Mouse (Mus musculus) adrenal gland, adult 8-10 months (tissue): Measurements from ENCODE around the gene Hfe2. TPM values are rescaled to one million over a fixed set of nuclear protein-coding genes. Genes with fewer than 3 reads are reported as not detected.

ENCODE experiments used
- DNase-seq: peaks from one replicate; pipeline ENCODE4 v3.0.0; 2022
- total RNA-seq, 4 experiments: library from RNA; stranded (reverse); gene quantifications; 2 replicates each; pipeline ENCODE4 v1.2.4; 2022

The Hfe2 gene
- total RNA-seq, 4 experiments from 2014 or later = 0.27 TPM; not detected in 3

DNA sequence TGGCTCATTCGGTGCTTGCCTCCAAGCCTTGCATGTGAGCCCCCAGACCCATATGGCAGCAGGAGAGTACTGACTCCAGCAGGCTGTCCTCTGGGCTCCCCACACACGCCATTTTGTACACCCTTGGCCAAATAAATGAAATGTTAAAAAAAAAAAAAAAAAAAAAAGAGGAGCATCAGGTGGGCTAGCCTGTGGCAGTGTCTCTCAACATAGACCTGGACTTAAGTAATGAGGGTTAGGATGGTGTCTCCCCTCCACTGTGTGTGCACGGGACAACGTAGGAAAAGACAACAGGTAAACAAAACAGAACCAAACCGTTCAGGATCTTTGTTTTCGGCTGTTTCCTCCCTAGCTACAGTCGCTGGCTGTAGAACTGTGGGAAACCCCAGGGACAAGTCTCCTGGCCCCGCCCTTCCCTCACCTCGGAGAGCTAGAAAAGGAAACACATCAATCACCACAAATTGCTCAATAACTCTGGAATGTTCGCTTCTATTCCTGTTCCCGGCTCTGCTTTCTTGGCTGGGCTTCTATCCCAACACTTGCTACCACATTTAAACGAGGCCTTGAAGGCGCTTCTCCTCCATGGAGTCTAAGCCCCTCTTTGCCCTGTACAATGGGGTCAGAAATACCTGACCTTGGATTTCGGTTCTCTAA, 51.2 kb downstream of the Hfe2 start:
- DNase-seq = peak; percentile 88

DNA sequence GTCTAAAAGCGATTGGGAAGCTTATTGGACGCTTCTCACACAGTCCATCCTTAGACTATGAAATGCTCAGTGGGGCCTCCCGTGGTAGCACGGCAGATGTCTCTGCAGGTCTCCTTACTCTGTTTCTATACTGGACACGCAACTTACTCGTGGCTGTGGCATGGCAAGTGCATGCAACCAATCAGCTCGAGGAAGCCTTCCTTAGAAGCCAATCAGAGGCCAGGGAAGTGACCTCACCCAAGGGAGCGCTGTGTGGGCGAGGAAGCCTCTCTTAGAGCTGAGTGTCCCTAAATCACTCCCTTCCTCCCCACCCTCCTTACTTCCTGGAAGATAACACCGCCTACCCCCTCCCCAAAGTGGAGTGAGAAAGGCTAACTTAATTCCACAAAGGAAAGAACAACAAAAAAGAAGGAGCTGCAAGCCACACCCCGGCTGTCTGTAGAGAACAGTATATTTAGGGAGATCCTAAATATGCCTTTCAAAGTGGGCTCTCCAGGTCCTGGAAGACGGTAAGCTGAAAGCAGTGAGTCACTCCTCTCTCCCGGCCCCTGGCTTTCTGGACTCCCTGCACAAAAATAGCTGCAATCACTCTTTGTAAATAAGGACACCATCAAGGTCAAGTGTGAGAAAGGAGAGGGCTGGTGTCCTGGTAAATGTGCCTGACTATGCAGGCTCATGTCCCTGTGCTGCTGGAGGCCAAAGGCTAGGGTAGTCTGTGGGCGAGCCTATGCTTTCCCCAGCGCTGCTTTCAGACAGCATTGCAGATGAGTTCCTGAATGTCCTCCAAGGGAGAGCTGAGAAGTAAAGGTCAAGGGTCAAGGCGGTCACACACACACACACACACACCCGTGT, 51.9 kb downstream of the Hfe2 start, which contains the start of gene Gm16253:
Gm16253 (plus strand) TSS at position 295 of the 852 bp plus-strand sequence.
- DNase-seq = peak; percentile 92

DNA sequence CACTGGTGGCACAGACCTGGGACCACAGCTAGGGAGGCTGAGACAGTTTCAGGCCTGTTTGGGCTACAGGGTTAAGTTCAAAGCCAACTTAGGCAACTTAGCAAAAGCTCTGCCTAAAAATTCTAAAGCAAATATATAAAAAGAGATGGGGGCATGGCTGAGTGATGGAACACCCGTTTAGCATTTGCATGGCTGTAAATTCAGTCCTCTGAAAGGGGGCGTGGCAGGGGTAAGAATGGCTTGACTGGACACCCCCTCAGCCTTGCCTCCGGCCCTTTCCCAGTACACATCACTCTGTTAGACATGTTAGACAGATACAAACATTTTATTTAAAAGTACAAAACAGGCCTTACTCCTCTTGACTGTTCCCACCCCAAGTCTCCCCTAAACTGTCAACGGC, 52.6 kb downstream of the Hfe2 start:
- no peak for DNase-seq

Other genes starting within 250 kb of the Hfe2 start
- 1 to 10 TPM; 2.2 to 4.3 (median 3.3) TPM for gene Fcgr1, start 231.2 kb upstream of the Hfe2 start, total RNA-seq
- gene BC107364, start 72.9 kb upstream of the Hfe2 start, total RNA-seq = not detected
- gene Txnip, start 32.8 kb downstream of the Hfe2 start, total RNA-seq = 100 to 1,000 TPM; 374 to 825 (median 652) TPM
- gene Gm16253, start 51.8 kb downstream of the Hfe2 start, total RNA-seq = not detected
- 10 to 100 TPM; 35.7 to 54.5 (median 40.0) TPM for gene Polr3gl, start 69.0 kb downstream of the Hfe2 start, total RNA-seq
- 1 to 10 TPM; 1.1 to 2.3 (median 1.7) TPM for gene Ankrd34a, start 71.5 kb downstream of the Hfe2 start, total RNA-seq
- gene Lix1l, start 76.0 kb downstream of the Hfe2 start, total RNA-seq = 10 to 100 TPM; 47.8 to 57.8 (median 54.5) TPM
- 100 to 1,000 TPM in 1 of 4 experiments, 10 to 100 TPM in 3; 54.6 to 101 (median 71.7) TPM for gene Rbm8a, start 104.8 kb downstream of the Hfe2 start, total RNA-seq
- gene Pex11b, start 110.2 kb downstream of the Hfe2 start, total RNA-seq = 10 to 100 TPM; 51.1 to 60.0 (median 56.2) TPM
- gene Gm42957, start 110.3 kb downstream of the Hfe2 start, total RNA-seq = under 1 TPM; 0.32 to 0.80 (median 0.40) TPM
- gene Itga10, start 120.4 kb downstream of the Hfe2 start, total RNA-seq = 1 to 10 TPM; 1.5 to 2.4 (median 1.8) TPM
- 1 to 10 TPM; 3.1 to 9.9 (median 5.0) TPM for gene Ankrd35, start 145.0 kb downstream of the Hfe2 start, total RNA-seq
- 10 to 100 TPM; 27.3 to 38.0 (median 32.6) TPM for gene Pias3, start 171.2 kb downstream of the Hfe2 start, total RNA-seq
- 1 to 10 TPM; 1.1 to 2.6 (median 1.6) TPM for gene Nudt17, start 183.4 kb downstream of the Hfe2 start, total RNA-seq
- 10 to 100 TPM; 30.0 to 33.4 (median 31.1) TPM for gene Polr3c, start 202.5 kb downstream of the Hfe2 start, total RNA-seq
- 10 to 100 TPM; 34.0 to 45.9 (median 39.5) TPM for gene Rnf115, start 202.5 kb downstream of the Hfe2 start, total RNA-seq